Mouse (Mus musculus): Measurements from ENCODE around the gene Lrrc1.

- no peak for TF ChIP-seq CTCF (conservative IDR thresholded peaks at IDR 0.05; ENCODE audit: low read length)
- no peak for TF ChIP-seq POU5F1 (IDR thresholded peaks at IDR 0.05; ENCODE audit: borderline replicate concordance, low read length)
Measured at GRCm38 (mm10) chr9:77471646-77472220, 72.9 kb downstream of the Lrrc1 start.
